Mouse (Mus musculus): ENCODE measurements at regions not wholly inside any gene's neighbourhood (a gene's known extent, or its start where the extent isn't known, plus 50 kb on each side); places are given as distances from the start of the nearest gene placed in this dataset.

DNA sequence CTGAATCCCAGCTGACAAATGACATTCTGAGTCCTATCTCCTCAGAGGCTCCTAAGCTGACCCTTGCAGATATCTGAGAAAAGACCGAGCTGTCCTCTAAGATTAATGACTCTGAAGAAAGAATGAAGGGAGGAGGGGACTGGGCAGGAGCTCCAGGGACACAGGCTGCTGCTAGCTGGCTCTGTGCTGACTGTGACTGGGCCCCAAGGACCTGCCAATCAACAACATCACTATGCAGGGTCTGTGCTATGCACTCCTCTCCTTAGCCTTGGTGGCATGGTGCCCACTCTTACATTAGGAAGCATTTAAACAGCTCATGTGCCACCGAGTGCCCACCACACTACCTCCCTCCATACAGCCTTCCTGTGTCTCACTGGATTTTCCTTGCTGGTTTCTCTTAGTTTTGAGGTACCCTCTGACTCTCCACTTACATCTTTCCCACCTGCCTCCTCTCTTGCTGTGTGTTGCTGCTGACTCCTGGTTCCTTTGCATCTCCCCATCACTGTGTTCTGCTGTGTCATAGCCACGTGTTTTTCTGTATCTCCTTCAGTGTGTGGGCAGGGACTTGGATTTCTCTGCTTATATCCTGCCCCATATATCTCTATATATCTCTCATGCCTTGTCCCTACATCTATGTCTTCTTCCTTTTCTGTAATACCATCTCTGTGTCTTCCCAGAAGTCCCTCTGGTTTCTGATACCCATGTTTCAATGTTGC lies 219.4 kb upstream of the Xylt1 start:
- no peak overlapping the region for H3K27ac ChIP-seq
- no peaks in the 10 kb centered on the region for H3K4me1 ChIP-seq
- H3K9me3 ChIP-seq, result no peaks in the 10 kb centered on the region
- WGBS, result 82% methylated on average over 3 of the region's 3 CpGs
- no peak for DNase-seq (ENCODE audit: extremely low spot score, low spot score)
- H3K27me3 ChIP-seq (ENCODE audit: poor library complexity, severe bottlenecking), result no peaks in the 10 kb centered on the region
- H3K36me3 ChIP-seq (replicated peaks), result no peaks in the 10 kb centered on the region
- H3K4me3 ChIP-seq, result no peak overlapping the region

- H3K27me3 ChIP-seq (ENCODE audit: poor library complexity, severe bottlenecking), result no peaks in the 10 kb centered on the region
Observed at GRCm38 (mm10) chr7:117174811-117175422, 205.9 kb upstream of the Xylt1 start.

DNA sequence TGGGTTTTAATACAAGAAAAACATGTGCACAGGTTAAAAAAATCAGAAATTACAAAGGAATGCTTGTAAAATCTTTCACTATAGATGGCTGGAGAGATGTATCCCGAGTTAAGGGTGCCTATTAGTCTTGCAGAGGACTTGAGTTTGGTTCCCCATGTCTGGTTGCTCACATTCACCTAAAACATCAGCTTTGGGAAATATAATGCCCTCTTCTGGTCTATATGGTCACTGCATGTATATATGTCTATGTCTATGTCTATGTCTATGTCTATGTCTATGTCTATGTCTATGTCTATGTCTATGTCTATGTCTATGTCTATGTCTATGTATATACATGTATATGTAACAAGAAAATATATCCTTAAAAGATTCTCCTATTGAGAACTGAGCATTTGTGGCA lies 196.8 kb upstream of the Xylt1 start:
- DNase-seq (ENCODE audit: extremely low spot score, low spot score), result no peak
- Histone ChIP-seq H3K4me1 (no peaks in the 10 kb centered on the region), H3K9me3 (no peaks in the 10 kb centered on the region), H3K27me3 (ENCODE audit: poor library complexity, severe bottlenecking) (no peaks in the 10 kb centered on the region), H3K36me3 (replicated peaks) (no peaks in the 10 kb centered on the region), H3K27ac (no peak overlapping the region), H3K4me3 (no peak overlapping the region)
- WGBS, result 76% methylated on average over 1 of the region's 1 CpGs

More at GRCm38 (mm10) chr7:117174811-117175422, 205.9 kb upstream of the Xylt1 start:
- Histone ChIP-seq H3K4me3 (no peak overlapping the region), H3K36me3 (replicated peaks) (no peaks in the 10 kb centered on the region), H3K9me3 (no peaks in the 10 kb centered on the region), H3K27ac (no peak overlapping the region), H3K4me1 (no peaks in the 10 kb centered on the region)
- WGBS, result 90% methylated on average over 8 of the region's 8 CpGs
- no peak for DNase-seq (ENCODE audit: extremely low spot score, low spot score)

DNA sequence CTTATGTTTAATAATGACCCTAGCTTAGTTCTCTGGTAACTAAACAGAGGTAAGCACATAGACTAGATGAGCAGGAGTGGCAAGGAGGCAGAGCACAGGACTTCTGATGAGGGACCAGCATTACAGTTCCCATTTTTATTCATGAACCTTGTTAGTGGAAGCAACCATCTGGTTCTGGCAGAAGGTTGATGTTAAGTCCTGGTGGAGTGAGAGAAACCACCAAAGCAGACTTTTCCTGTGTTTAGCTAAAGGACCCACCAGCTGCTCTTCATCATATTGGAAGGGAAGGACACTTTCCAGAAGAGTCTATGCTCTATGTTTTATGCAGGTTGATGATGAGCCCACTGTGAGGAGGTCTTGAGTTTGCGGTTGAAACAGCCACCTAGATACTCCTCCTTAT lies 194.9 kb upstream of the Xylt1 start:
- H3K27me3 ChIP-seq (ENCODE audit: poor library complexity, severe bottlenecking), result no peaks in the 10 kb centered on the region
- no peak overlapping the region for H3K4me3 ChIP-seq
- H3K4me1 ChIP-seq, result no peaks in the 10 kb centered on the region
- DNase-seq (ENCODE audit: extremely low spot score, low spot score), result no peak
- no peak overlapping the region for H3K27ac ChIP-seq
- no peaks in the 10 kb centered on the region for H3K36me3 ChIP-seq (replicated peaks)
- no peaks in the 10 kb centered on the region for H3K9me3 ChIP-seq
- 90% methylated on average over 1 of the region's 1 CpGs for WGBS

DNA sequence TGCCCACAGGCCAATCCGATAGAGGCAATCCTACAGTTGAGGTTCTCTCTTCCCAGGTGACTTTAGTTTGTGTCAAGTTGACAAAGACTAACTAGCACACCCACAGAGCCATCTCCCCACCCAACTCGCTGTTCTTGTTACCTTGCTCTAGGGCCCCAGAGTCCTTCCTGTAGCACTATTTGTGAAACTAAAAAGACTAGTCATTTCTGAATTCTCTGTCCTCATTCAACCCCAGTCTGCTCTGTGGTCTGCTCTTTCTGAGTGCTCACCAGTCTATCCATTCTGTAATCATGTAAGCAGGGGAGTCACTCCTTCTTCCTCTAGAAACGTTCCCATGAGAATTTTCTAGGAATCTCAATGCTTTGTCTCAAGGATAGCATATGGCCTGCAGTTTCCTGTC lies 184.2 kb upstream of the Xylt1 start:
- no peaks in the 10 kb centered on the region for H3K9me3 ChIP-seq
- WGBS, result 83% methylated on average over 3 of the region's 3 CpGs
- no peak for DNase-seq (ENCODE audit: extremely low spot score, low spot score)
- no peaks in the 10 kb centered on the region for H3K4me1 ChIP-seq
- no peaks in the 10 kb centered on the region for H3K36me3 ChIP-seq (replicated peaks)
- no peak overlapping the region for H3K27ac ChIP-seq
- no peaks in the 10 kb centered on the region for H3K27me3 ChIP-seq (ENCODE audit: poor library complexity, severe bottlenecking)
- no peak overlapping the region for H3K4me3 ChIP-seq

- no peak for DNase-seq (ENCODE audit: extremely low spot score, low spot score)
- H3K27me3 ChIP-seq (ENCODE audit: poor library complexity, severe bottlenecking), result no peaks in the 10 kb centered on the region
- no peak overlapping the region for H3K27ac ChIP-seq
- H3K4me1 ChIP-seq, result peaks cover 12% of the 10 kb centered on the region
- H3K4me3 ChIP-seq, result no peak overlapping the region
- no peaks in the 10 kb centered on the region for H3K36me3 ChIP-seq (replicated peaks)
- H3K9me3 ChIP-seq, result no peaks in the 10 kb centered on the region
Observed at GRCm38 (mm10) chr7:117226294-117226693, 154.5 kb upstream of the Xylt1 start.

DNA sequence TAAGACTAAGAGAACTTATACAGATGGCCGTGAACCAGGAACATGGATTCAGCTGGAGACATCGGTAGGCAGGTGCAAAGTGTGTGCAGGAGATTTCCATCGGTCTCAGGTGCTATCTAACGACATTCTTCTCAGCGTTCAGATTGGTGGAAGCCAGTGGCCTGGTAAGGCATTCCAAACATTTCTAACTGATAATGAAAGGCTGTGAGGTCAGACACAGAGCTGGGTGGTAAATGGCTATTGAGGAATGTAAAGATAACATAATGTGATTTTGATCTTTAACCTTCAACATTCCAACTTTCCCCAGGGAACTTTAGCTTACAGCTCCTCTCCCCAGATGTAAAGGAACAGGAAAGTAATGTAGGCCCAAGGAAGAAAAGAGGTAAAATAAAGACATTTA lies 151.2 kb upstream of the Xylt1 start:
- Histone ChIP-seq H3K4me3 (no peak overlapping the region), H3K9me3 (no peaks in the 10 kb centered on the region), H3K4me1 (peaks cover 12% of the 10 kb centered on the region), H3K36me3 (replicated peaks) (no peaks in the 10 kb centered on the region), H3K27me3 (ENCODE audit: poor library complexity, severe bottlenecking) (no peaks in the 10 kb centered on the region), H3K27ac (no peak overlapping the region)
- WGBS, result 70% methylated on average over 5 of the region's 5 CpGs
- no peak for DNase-seq (ENCODE audit: extremely low spot score, low spot score)

DNA sequence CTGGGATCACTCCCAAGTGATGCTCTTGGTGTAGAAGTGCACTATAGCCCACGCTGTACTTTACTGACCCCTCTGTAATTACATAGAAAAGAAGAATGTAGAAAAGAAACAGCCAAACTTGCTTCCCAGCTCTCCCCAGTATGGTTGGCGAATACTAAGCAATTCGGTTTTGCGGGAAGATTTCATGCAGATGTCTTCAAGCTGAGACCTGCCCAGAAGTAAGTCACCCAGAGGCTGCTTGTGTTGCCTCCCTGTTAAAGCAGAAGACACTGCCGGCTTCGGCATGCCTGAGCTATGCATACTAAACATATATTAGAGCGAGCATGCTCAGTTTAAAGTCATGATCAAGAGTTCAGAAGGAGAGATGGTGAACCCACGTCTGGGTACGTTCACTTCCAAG lies 124.0 kb upstream of the Xylt1 start:
- no peak for DNase-seq (ENCODE audit: extremely low spot score, low spot score)
- Histone ChIP-seq H3K9me3 (no peaks in the 10 kb centered on the region), H3K36me3 (replicated peaks) (no peaks in the 10 kb centered on the region), H3K4me3 (no peak overlapping the region), H3K27me3 (ENCODE audit: poor library complexity, severe bottlenecking) (no peaks in the 10 kb centered on the region), H3K4me1 (peaks cover 21% of the 10 kb centered on the region), H3K27ac (no peak overlapping the region)
- 88% methylated on average over 9 of the region's 9 CpGs for WGBS

DNA sequence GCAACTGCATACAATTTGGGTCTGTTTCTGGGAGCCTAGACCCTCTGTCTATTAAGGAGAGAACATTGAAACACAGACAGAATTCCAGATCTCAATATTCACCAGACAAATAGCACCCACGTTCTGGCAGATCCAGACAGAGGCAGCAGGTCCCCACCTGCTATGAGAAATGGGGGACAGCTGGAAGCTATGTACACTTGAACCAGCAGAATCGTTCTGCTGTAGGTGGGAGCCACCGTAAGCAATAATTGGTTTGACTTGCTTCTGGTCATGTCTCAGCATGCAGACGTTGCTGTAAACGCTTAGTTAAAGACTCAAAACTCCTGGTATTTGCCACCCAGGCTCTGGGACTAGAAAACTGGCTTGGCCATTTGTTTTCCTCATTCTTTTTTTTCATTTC lies 122.2 kb upstream of the Xylt1 start:
- no peaks in the 10 kb centered on the region for H3K36me3 ChIP-seq (replicated peaks)
- no peak for DNase-seq (ENCODE audit: extremely low spot score, low spot score)
- 84% methylated on average over 5 of the region's 5 CpGs for WGBS
- H3K27me3 ChIP-seq (ENCODE audit: poor library complexity, severe bottlenecking), result no peaks in the 10 kb centered on the region
- no peak overlapping the region for H3K4me3 ChIP-seq
- H3K4me1 ChIP-seq, result peaks cover 21% of the 10 kb centered on the region
- no peak overlapping the region for H3K27ac ChIP-seq
- no peaks in the 10 kb centered on the region for H3K9me3 ChIP-seq

DNA sequence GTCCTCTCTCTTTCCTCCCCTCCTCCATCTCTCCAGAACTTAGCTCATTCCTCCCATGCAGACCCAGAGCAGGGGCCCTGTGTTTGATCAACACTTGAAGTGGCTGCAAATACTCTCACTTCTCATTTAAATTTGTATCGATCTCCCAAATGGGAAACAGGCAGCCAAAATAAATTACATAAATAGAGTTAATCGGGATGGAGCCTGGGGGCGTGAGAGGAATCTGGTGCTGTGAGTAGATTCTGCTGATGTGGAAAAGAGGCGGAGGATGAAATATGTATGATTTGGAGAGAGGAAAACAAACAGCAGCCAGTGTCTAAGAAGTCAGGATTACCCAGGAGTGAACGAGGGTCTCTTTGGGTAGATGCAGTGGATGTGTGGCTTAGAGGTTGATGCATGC lies 121.6 kb upstream of the Xylt1 start:
- no peaks in the 10 kb centered on the region for H3K27me3 ChIP-seq (ENCODE audit: poor library complexity, severe bottlenecking)
- no peak overlapping the region for H3K4me3 ChIP-seq
- H3K9me3 ChIP-seq, result no peaks in the 10 kb centered on the region
- H3K36me3 ChIP-seq (replicated peaks), result no peaks in the 10 kb centered on the region
- 72% methylated on average over 5 of the region's 5 CpGs for WGBS
- H3K4me1 ChIP-seq, result peaks cover 21% of the 10 kb centered on the region
- no peak overlapping the region for H3K27ac ChIP-seq
- DNase-seq (ENCODE audit: extremely low spot score, low spot score), result no peak

DNA sequence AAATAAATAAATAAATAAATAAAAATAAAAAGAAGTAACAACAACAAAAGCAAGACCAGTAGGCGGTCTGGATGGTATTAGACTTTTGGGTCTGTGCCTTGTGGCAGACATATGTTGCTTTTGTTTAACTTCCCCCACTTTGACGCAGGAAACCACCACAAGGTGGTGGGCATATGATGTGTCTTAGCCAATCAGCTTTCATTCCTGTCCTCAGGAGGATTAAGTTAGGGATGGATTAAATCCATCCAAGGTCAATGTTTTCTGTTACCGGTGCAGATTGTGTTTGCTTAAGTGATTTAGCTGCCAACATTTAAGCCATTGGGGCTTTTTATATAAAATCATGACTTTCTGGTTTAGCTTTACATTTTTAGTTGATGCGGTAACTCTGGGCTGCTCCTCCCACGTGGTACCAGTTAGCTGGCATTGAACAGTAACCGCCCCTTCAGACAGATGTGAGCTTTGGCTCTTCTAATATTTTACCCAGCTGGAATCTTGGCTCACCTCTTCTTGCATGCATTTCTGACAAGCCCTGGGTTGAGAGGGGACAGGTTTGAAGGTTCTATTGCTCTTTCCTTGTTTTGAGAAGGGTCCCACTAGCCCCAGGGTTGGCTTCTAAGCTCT lies 121.0 kb upstream of the Xylt1 start:
- H3K9me3 ChIP-seq, result no peaks in the 10 kb centered on the region
- no peak for DNase-seq (ENCODE audit: extremely low spot score, low spot score)
- H3K36me3 ChIP-seq (replicated peaks), result no peaks in the 10 kb centered on the region
- 79% methylated on average over 6 of the region's 6 CpGs for WGBS
- no peak overlapping the region for H3K4me3 ChIP-seq
- no peaks in the 10 kb centered on the region for H3K27me3 ChIP-seq (ENCODE audit: poor library complexity, severe bottlenecking)
- peaks cover 21% of the 10 kb centered on the region for H3K4me1 ChIP-seq
- no peak overlapping the region for H3K27ac ChIP-seq

GRCm38 (mm10) chr7:117260596-117260995 lies 120.2 kb upstream of the Xylt1 start:
- H3K9me3 ChIP-seq, result no peaks in the 10 kb centered on the region
- no peak overlapping the region for H3K4me3 ChIP-seq
- H3K27ac ChIP-seq, result no peak overlapping the region
- DNase-seq (ENCODE audit: extremely low spot score, low spot score), result no peak
- no peaks in the 10 kb centered on the region for H3K27me3 ChIP-seq (ENCODE audit: poor library complexity, severe bottlenecking)
- WGBS, result 68% methylated on average over 3 of the region's 3 CpGs
- H3K36me3 ChIP-seq (replicated peaks), result no peaks in the 10 kb centered on the region
- H3K4me1 ChIP-seq, result peaks cover 21% of the 10 kb centered on the region

- WGBS, result 94% methylated on average over 12 of the region's 12 CpGs
- Histone ChIP-seq H3K4me1 (peaks cover 13% of the 10 kb centered on the region), H3K4me3 (no peak overlapping the region), H3K36me3 (replicated peaks) (no peaks in the 10 kb centered on the region), H3K9me3 (no peaks in the 10 kb centered on the region), H3K27ac (no peak overlapping the region), H3K27me3 (ENCODE audit: poor library complexity, severe bottlenecking) (no peaks in the 10 kb centered on the region)
- DNase-seq (ENCODE audit: extremely low spot score, low spot score), result no peak
Observed at GRCm38 (mm10) chr7:117263126-117263525, 117.7 kb upstream of the Xylt1 start.

Data from forebrain, embryonic 10.5 days (tissue).